Mouse (Mus musculus): ENCODE data around the gene Actn2. TPM values are rescaled to one million over a fixed set of nuclear protein-coding genes. Genes with fewer than 3 reads are reported as not detected.

Gene Actn2
- total RNA-seq, 2 experiments from 2014 or later, result 773 to 1,947 TPM

- peak; percentile 36 for DNase-seq
- H3K4me3 ChIP-seq, result peak overlapping the region; percentile 74
- intact Hi-C loops (cut with DNase I), result loop anchor here (2.0 kb wide), 1 partner anchor 27 kb away; no protein-coding TSS in a partner anchor
- no peak for TF ChIP-seq CTCF (IDR thresholded peaks at IDR 0.05)
- H3K27ac ChIP-seq, result peak overlapping the region; percentile 80
Observed at GRCm38 (mm10) chr13:12341447-12341846, 887 bp upstream of the Actn2 start.

GRCm38 (mm10) chr13:12339446-12339845 is 1.1 kb downstream of the Actn2 start:
- Histone ChIP-seq H3K27ac (peak overlapping the region; percentile 89), H3K4me3 (peak overlapping the region; percentile 74)
- no peak for TF ChIP-seq CTCF (IDR thresholded peaks at IDR 0.05)
- DNase-seq, result peak; percentile 45
- intact Hi-C loops (cut with DNase I), result no loop called here

GRCm38 (mm10) chr13:12337752-12338151 is 2.8 kb downstream of the Actn2 start:
- intact Hi-C loops (cut with DNase I), result no loop called here
- Histone ChIP-seq H3K27ac (peak overlapping the region; percentile 89), H3K4me3 (peak overlapping the region; percentile 74)
- TF ChIP-seq CTCF (IDR thresholded peaks at IDR 0.05), result no peak
- peak; percentile 47 for DNase-seq

- peak overlapping the region; percentile 74 for H3K4me3 ChIP-seq
- no peak for TF ChIP-seq CTCF (IDR thresholded peaks at IDR 0.05)
- intact Hi-C loops (cut with DNase I), result no loop called here
- DNase-seq, result no peak
- no peak overlapping the region; the same call in 1 of the 2 replicates for H3K27ac ChIP-seq
Observed at GRCm38 (mm10) chr13:12334016-12334415, 6.5 kb downstream of the Actn2 start.

DNA sequence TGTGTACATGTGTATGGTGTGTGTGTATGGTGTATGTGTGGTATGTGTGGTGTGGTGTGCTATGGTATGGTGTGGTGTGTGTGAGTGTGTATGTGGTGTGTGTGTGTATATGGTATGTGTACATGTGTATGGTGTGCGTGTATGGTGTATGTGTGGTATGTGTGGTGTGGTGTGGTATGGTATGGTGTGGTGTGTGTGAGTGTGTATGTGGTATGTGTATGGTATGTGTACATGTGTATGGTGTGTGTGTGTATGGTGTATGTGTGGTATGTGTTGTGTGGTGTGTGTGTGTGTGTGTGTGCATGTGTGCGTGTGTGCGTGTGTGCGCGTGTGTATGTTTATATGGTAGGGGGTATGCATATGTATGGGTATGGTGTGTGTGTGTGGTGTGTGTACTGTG is 9.0 kb downstream of the Actn2 start:
- DNase-seq, result no peak
- H3K4me3 ChIP-seq, result no peak overlapping the region
- no peak for TF ChIP-seq CTCF (IDR thresholded peaks at IDR 0.05)
- intact Hi-C loops (cut with DNase I), result no loop called here
- H3K27ac ChIP-seq, result no peak overlapping the region

DNA sequence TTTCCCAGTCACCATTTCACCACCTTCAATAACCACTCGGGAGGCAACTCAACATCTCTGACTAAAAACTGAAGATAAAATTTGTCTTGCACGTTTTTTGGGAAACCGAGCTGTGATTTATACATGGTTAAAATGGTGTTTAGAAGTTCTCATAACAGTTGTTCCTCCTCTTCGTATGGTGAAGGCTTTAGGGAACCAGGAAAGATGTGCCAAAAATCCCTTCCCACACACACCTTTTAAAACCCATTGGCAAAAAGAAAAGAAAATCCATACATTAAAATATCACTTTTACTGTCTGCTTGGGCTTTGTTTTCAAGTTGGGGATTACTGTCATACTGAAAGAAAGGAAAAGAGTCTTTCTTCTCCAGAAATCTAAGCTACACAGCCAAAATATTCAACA is 12.2 kb downstream of the Actn2 start:
- no peak overlapping the region for H3K27ac ChIP-seq
- no peak for DNase-seq
- intact Hi-C loops (cut with DNase I), result no loop called here
- no peak for TF ChIP-seq CTCF (IDR thresholded peaks at IDR 0.05)
- no peak overlapping the region for H3K4me3 ChIP-seq

- H3K4me3 ChIP-seq, result no peak overlapping the region
- no peak for DNase-seq
- no peak for TF ChIP-seq CTCF (IDR thresholded peaks at IDR 0.05)
- peak overlapping the region; percentile 69 for H3K27ac ChIP-seq
- intact Hi-C loops (cut with DNase I), result no loop called here
Observed at GRCm38 (mm10) chr13:12327577-12327976, 13.0 kb downstream of the Actn2 start.

- no peak for DNase-seq
- intact Hi-C loops (cut with DNase I), result no loop called here
- no peak for TF ChIP-seq CTCF (IDR thresholded peaks at IDR 0.05)
- H3K27ac ChIP-seq, result peak overlapping the region; percentile 84
- H3K4me3 ChIP-seq, result peak overlapping the region; percentile 18
Observed at GRCm38 (mm10) chr13:12323076-12323625, 17.4 kb downstream of the Actn2 start.

- no peak overlapping the region for H3K4me3 ChIP-seq
Observed at GRCm38 (mm10) chr13:12320148-12320547, 20.4 kb downstream of the Actn2 start.

DNA sequence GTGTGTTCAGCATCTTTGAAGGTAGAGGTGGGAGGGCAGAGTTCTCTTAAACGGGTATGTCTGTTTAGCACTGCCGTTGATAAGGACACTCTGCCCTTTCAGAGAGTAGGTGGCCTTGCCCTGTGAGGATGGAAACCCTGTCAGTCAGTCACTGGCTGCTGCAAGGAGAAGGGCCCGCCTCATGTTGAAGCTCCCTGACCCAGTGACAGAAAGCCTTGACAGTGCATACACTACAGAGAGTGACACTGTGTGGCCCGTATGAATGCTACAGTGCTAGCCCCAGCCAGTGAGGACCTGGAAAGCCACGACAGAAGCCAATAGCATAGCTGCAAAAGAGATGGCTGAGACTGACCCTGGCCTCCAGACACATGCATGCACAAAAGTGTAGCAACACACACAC is 22.5 kb downstream of the Actn2 start:
- peak overlapping the region; percentile 84 for H3K27ac ChIP-seq
- intact Hi-C loops (cut with DNase I), result no loop called here
- DNase-seq, result no peak
- H3K4me3 ChIP-seq, result peak overlapping the region; percentile 13; the same call in 1 of the 2 replicates
- no peak for TF ChIP-seq CTCF (IDR thresholded peaks at IDR 0.05)

More at GRCm38 (mm10) chr13:12320148-12320547, 20.4 kb downstream of the Actn2 start:
- peak overlapping the region; percentile 84 for H3K27ac ChIP-seq
- intact Hi-C loops (cut with DNase I), result no loop called here
- no peak for TF ChIP-seq CTCF (IDR thresholded peaks at IDR 0.05)
- DNase-seq, result no peak

DNA sequence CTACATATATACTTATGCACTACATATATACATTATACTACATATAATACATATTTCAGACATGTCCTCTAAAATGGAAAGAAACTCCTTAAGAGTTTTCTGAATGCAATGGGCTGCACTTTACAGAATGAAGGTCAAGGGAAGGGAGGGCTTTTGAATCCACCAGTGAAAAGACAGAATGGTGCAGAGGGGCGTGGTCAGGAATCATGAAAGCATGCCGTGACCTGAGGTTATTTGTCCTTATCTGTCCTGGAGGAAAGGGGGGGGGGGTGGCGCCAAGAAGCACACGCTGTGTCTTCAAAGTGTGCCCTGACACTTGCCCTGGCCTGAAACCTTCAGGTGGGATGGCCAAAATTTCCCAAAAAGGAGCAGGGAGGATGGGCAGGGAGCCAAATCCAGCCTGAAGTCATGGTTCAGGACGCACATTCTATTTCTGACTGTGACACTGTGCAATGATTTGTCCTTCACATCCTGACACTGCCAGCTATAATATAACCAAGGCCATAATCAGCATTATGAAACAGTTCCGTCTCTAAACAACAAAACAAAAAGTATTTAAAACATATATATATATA is 23.3 kb downstream of the Actn2 start:
- H3K27ac ChIP-seq, result peak overlapping the region; percentile 84
- TF ChIP-seq CTCF (IDR thresholded peaks at IDR 0.05), result no peak
- no peak overlapping the region for H3K4me3 ChIP-seq
- DNase-seq, result peak; percentile 71
- intact Hi-C loops (cut with DNase I), result no loop called here

DNA sequence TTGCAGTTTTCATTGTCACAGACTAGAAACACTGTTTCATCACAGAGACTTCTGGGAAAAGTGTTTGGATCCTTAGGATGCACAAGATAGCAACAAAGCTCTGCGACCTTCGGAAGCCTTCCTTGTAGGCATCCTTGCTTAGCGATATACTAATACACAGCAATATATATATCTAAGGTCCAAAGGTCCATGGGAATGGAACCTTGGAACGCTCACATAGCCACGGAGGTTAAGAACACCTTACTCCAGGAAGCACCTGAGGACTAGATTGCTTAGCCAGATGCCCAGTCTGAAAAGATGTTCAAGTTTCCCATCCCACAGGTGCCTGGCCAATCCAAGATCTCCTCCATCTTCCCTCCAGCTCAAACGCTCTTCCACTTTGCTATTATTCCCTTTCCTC is 26.4 kb downstream of the Actn2 start:
- DNase-seq, result no peak
- no peak for TF ChIP-seq CTCF (IDR thresholded peaks at IDR 0.05)
- no peak overlapping the region for H3K27ac ChIP-seq
- no peak overlapping the region for H3K4me3 ChIP-seq
- intact Hi-C loops (cut with DNase I), result no loop called here

DNA sequence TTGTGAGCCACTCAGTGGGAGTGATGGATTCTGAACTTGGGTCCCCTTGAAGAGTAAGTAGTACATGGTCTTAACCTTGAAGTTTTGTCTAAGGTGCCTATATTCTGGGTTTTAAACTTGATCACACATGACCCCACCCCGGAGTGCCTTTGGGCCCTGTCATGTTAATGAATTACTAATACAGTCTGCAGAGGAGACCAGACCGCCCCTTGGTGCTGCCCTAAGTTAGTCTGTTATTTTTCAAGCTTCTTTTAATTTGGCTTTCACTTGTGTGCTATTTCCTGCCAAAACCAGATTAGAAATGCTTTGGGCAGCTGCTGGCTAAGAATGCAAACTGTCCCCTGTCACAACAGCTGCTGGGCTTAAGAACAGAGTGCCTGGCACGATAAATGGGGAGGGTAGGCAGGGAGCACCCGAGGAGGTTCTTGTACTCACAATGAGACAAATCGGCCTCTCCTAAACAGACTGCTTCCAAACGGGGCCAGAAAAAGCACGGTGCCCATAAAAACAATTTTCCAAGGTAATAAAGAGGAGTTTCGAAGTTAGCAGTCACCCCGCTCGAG is 28.5 kb downstream of the Actn2 start:
- intact Hi-C loops (cut with DNase I), result no loop called here
- Histone ChIP-seq H3K4me3 (no peak overlapping the region), H3K27ac (peak overlapping the region; percentile 57)
- no peak for TF ChIP-seq CTCF (IDR thresholded peaks at IDR 0.05)
- no peak for DNase-seq

DNA sequence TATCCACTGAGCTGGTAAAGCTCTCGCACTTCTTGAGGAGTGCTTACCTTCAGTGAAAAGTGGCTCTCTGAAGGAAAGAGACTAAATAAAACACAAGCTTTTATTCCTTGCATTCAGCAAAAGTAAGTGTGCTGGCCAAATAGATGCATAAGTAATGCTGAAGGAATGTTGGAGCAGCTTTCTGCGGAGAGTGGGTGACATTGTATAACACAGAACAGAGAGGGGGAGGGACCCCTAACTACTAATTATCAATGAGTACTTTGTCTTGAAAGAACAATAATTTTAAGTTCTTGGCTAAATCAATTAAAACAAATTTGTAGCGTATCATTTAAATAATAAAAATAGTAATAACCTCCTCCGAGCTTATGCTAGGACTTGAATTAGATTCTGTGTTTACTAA is 29.2 kb downstream of the Actn2 start:
- DNase-seq, result no peak

More for the DNA sequence above, 29.2 kb downstream of the Actn2 start:
- intact Hi-C loops (cut with DNase I), result no loop called here
- Histone ChIP-seq H3K4me3 (no peak overlapping the region), H3K27ac (no peak overlapping the region)
- no peak for TF ChIP-seq CTCF (IDR thresholded peaks at IDR 0.05)

Measured in gastrocnemius, adult 2 months (tissue).